Mouse (Mus musculus) bone marrow, adult 2 months (tissue): ENCODE results near the gene 1500009C09Rik.

Source experiments
- CTCF ChIP-seq: fragments of 200-500 bp; IDR thresholded peaks from 2 replicates; pipeline ENCODE4 v1.5.1; 2011; ENCODE audit warnings: low read length, control low read depth; ENCODE audit not compliant: control insufficient read depth, insufficient read depth
- POLR2A ChIP-seq: fragments of 200-500 bp; IDR thresholded peaks from 2 replicates; pipeline ENCODE4 v1.6.1; 2011; ENCODE audit warnings: low read depth, mild to moderate bottlenecking, control low read depth, low read length, borderline replicate concordance; ENCODE audit not compliant: control insufficient read depth

DNA sequence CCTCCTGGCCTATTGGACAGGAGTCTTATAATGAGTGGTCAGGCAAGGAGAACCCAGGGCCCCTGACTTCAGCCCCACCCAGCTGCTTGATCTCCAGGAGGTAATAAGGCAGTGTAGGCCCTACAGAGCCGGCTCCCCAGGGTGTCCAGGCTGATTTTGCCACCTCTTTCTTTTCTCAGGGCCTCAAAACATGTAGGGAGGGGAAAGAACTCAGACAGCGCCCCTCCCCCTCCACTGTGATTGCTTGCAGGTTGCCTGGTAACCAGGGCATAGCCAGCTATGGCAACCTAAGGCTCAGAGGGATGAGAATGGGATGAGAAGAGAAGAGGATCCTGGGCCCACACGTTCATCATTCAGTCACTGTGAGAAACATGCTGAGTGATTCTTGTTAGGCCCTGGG is 16.0 kb downstream of the 1500009C09Rik start:
- TF ChIP-seq CTCF (no peak), POLR2A (no peak)
